Mouse (Mus musculus) limb, embryonic 14.5 days (tissue): ENCODE measurements around the gene Olfr693. TPM values are rescaled to one million over a fixed set of nuclear protein-coding genes. Genes with fewer than 3 reads are reported as not detected.

Experiments used
- ATAC-seq: fragments of 200-750 bp; cut with Nextera tagmentation; 2 replicates; pipeline ENCODE4 v1.8.0; 2017; ENCODE audit warnings: low read depth, moderate number of reproducible peaks, moderate TSS enrichment; ENCODE audit not compliant: low FRiP score
- DNase-seq: peaks from one replicate; pipeline ENCODE4 v3.0.0-alpha.2; 2015; ENCODE audit warnings: low spot score
- H3K27ac ChIP-seq: fragments of 300-500 bp; sonication (generic); replicated peaks from 2 replicates; pipeline ENCODE4 v1.5.1; 2014; ENCODE audit warnings: low read depth, mild to moderate bottlenecking, low read length, moderate library complexity, mixed read lengths
- H3K27me3 ChIP-seq: fragments of 300-500 bp; sonication (generic); 2 replicates; pipeline ENCODE4 v1.6.1; 2014; ENCODE audit warnings: low read length, mixed read lengths; ENCODE audit not compliant: control insufficient read depth, insufficient read depth
- H3K36me3 ChIP-seq: fragments of 300-500 bp; sonication (generic); 2 replicates; pipeline ENCODE4 v1.6.1; 2014; ENCODE audit warnings: mild to moderate bottlenecking, low read length, moderate library complexity, mixed read lengths; ENCODE audit not compliant: control insufficient read depth, insufficient read depth
- H3K4me1 ChIP-seq: fragments of 300-500 bp; sonication (generic); 2 replicates; pipeline ENCODE4 v1.6.1; 2014; ENCODE audit warnings: antibody characterized with exemption, low read length, mixed read lengths; ENCODE audit not compliant: control insufficient read depth, insufficient read depth
- H3K4me2 ChIP-seq: fragments of 300-500 bp; sonication (generic); replicated peaks from 2 replicates; pipeline ENCODE4 v1.6.1; 2014; ENCODE audit warnings: low read depth, mild to moderate bottlenecking, low read length, moderate library complexity; ENCODE audit not compliant: severe bottlenecking
- H3K4me3 ChIP-seq: fragments of 300-500 bp; sonication (generic); replicated peaks from 2 replicates; pipeline ENCODE4 v1.5.1; 2014; ENCODE audit warnings: low read length
- H3K9ac ChIP-seq: fragments of 300-500 bp; sonication (generic); 2 replicates; pipeline ENCODE4 v1.6.1; 2014; ENCODE audit warnings: mild to moderate bottlenecking, low read depth, low read length, moderate library complexity; ENCODE audit not compliant: severe bottlenecking
- H3K9me3 ChIP-seq: fragments of 300-500 bp; sonication (generic); 2 replicates; pipeline ENCODE4 v1.6.1; 2016; ENCODE audit warnings: low read length; ENCODE audit not compliant: control insufficient read depth
- POLR2A ChIP-seq: fragments of 200-500 bp; IDR thresholded peaks from 2 replicates; pipeline ENCODE4 v1.8.0; 2012; ENCODE audit warnings: inconsistent platforms, mild to moderate bottlenecking, moderate library complexity, borderline replicate concordance; ENCODE audit not compliant: insufficient read depth, insufficient read length; ENCODE audit errors: extremely low read depth
- WGBS: fragments of 180-500 bp; shearing (Covaris S2); extraction: QIAGEN DNeasy Blood & Tissue Kit; methylation state at CpG from one replicate; pipeline ENCODE4 v1.1.7; 2014; 5-methylcytosine and 5-hydroxymethylcytosine counted together
- polyA plus RNA-seq, 2 experiments: library from polyadenylated mRNA; depleted of rRNA in 1 of 2; stranded (reverse) in 1 of 2; unstranded in 1 of 2; fragments of >200 nt; fragmentation: Nextera tagmentation in 1 of 2; extraction: Ambion mirVana in 1 of 2; gene quantifications; 2 replicates each; pipeline versions ENCODE4 v1.2.1 to v1.2.3; 2012 to 2014

Olfr693 gene
- polyA plus RNA-seq, 2 experiments, result not detected

DNA sequence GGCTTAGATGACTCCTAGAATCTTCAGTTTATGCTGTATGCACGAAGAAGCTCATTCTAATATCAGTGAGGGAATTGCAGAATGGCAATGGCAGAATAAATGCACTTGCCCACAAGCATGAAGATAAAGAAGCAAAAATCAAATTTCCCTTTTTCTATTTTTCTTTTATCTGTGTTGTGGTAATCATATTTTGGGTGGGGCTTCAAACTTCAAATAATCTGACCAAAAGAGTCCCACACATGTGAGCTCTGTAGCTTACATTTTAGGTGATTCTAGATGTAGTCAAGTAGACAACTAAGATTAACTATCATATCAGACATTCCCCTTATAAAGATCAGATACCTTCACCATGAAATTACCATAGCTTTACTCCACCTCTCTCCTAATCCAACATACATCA lies 30.6 kb downstream of the Olfr693 start:
- no peaks in the 10 kb centered on the region for H3K36me3 ChIP-seq
- H3K9me3 ChIP-seq, result no peaks in the 10 kb centered on the region
- H3K4me3 ChIP-seq, result no peak overlapping the region
- 68% methylated on average over 1 of the region's 1 CpGs for WGBS
- no peak overlapping the region for H3K27ac ChIP-seq
- DNase-seq (no peak), ATAC-seq (no peak)
- no peaks in the 10 kb centered on the region for H3K4me1 ChIP-seq
- no peaks in the 10 kb centered on the region for H3K27me3 ChIP-seq
- TF ChIP-seq POLR2A, result no peak
- no peak overlapping the region for H3K4me2 ChIP-seq
- H3K9ac ChIP-seq, result no peak overlapping the region

DNA sequence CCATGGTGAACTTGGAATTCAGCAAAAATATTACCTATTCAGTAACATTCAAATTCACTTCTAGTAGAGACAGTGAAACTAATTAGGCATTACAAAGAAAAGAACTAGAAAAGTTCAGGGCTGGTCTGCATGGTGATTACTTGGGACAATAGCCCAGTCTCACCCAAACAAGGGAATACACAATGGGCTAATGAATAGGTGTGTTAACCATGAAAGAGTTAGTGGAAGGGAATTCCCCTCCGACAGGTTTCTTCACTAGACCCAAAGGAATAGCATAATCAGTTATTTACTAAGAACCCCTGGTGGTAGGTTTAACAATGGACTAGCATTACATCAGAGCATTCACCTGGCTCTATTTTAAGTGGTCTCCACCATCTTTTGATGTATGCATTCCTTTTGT lies 35.1 kb downstream of the Olfr693 start:
- WGBS, result 81% methylated on average over 1 of the region's 1 CpGs
- H3K27ac ChIP-seq, result no peak overlapping the region
- no peak overlapping the region for H3K9ac ChIP-seq
- TF ChIP-seq POLR2A, result no peak
- ATAC-seq (no peak), DNase-seq (no peak)
- H3K36me3 ChIP-seq, result no peaks in the 10 kb centered on the region
- no peaks in the 10 kb centered on the region for H3K4me1 ChIP-seq
- H3K9me3 ChIP-seq, result no peaks in the 10 kb centered on the region
- no peaks in the 10 kb centered on the region for H3K27me3 ChIP-seq
- no peak overlapping the region for H3K4me3 ChIP-seq
- H3K4me2 ChIP-seq, result no peak overlapping the region

- H3K4me1 ChIP-seq, result no peaks in the 10 kb centered on the region
- no peaks in the 10 kb centered on the region for H3K9me3 ChIP-seq
- 70% methylated on average over 3 of the region's 3 CpGs for WGBS
- no peaks in the 10 kb centered on the region for H3K27me3 ChIP-seq
- no peak for ATAC-seq
- no peaks in the 10 kb centered on the region for H3K36me3 ChIP-seq
- no peak overlapping the region for H3K9ac ChIP-seq
- no peak for DNase-seq
- no peak overlapping the region for H3K4me2 ChIP-seq
- no peak overlapping the region for H3K4me3 ChIP-seq
- no peak overlapping the region for H3K27ac ChIP-seq
- TF ChIP-seq POLR2A, result no peak
Observed at GRCm38 (mm10) chr7:106644222-106644870, 36.0 kb downstream of the Olfr693 start.

- no peak for TF ChIP-seq POLR2A
- H3K9ac ChIP-seq, result no peak overlapping the region
- H3K27ac ChIP-seq, result no peak overlapping the region
- H3K36me3 ChIP-seq, result no peaks in the 10 kb centered on the region
- ATAC-seq, result no peak
- WGBS, result 80% methylated on average over 1 of the region's 1 CpGs
- H3K4me3 ChIP-seq, result no peak overlapping the region
- no peaks in the 10 kb centered on the region for H3K9me3 ChIP-seq
- DNase-seq, result no peak
- H3K27me3 ChIP-seq, result no peaks in the 10 kb centered on the region
- H3K4me2 ChIP-seq, result no peak overlapping the region
- H3K4me1 ChIP-seq, result no peaks in the 10 kb centered on the region
Observed at GRCm38 (mm10) chr7:106640839-106641238, 39.5 kb downstream of the Olfr693 start.

- H3K9ac ChIP-seq, result no peak overlapping the region
- TF ChIP-seq POLR2A, result no peak
- H3K27me3 ChIP-seq, result no peaks in the 10 kb centered on the region
- no peak overlapping the region for H3K4me2 ChIP-seq
- WGBS, result 83% methylated on average over 4 of the region's 4 CpGs
- H3K36me3 ChIP-seq, result no peaks in the 10 kb centered on the region
- no peak overlapping the region for H3K27ac ChIP-seq
- ATAC-seq, result no peak
- H3K4me3 ChIP-seq, result no peak overlapping the region
- H3K4me1 ChIP-seq, result no peaks in the 10 kb centered on the region
- no peaks in the 10 kb centered on the region for H3K9me3 ChIP-seq
- no peak for DNase-seq
Observed at GRCm38 (mm10) chr7:106635560-106635959, 44.8 kb downstream of the Olfr693 start.

Other genes starting within 250 kb of the Olfr693 start
- gene Olfr694, start 11.2 kb upstream of the Olfr693 start, polyA plus RNA-seq (2012; rRNA removed), result not detected in 2 replicates
- gene Olfr694, start 11.2 kb upstream of the Olfr693 start, polyA plus RNA-seq (2014; fragmentation: Nextera tagmentation; extraction: Ambion mirVana), result not detected in 2 replicates
- gene Olfr695, start 35.8 kb upstream of the Olfr693 start, polyA plus RNA-seq (2012; rRNA removed), result not detected in 2 replicates
- not detected in 2 replicates for gene Olfr695, start 35.8 kb upstream of the Olfr693 start, polyA plus RNA-seq (2014; fragmentation: Nextera tagmentation; extraction: Ambion mirVana)
- gene Olfr697, start 61.9 kb upstream of the Olfr693 start, polyA plus RNA-seq (2012; rRNA removed), result not detected in 2 replicates
- gene Olfr697, start 61.9 kb upstream of the Olfr693 start, polyA plus RNA-seq (2014; fragmentation: Nextera tagmentation; extraction: Ambion mirVana), result not detected in 2 replicates
- not detected in 2 replicates for gene Olfr698, start 74.8 kb upstream of the Olfr693 start, polyA plus RNA-seq (2012; rRNA removed)
- gene Olfr698, start 74.8 kb upstream of the Olfr693 start, polyA plus RNA-seq (2014; fragmentation: Nextera tagmentation; extraction: Ambion mirVana), result not detected in 2 replicates
- gene Olfr699, start 112.6 kb upstream of the Olfr693 start, polyA plus RNA-seq (2012; rRNA removed), result not detected in 2 replicates
- gene Olfr699, start 112.6 kb upstream of the Olfr693 start, polyA plus RNA-seq (2014; fragmentation: Nextera tagmentation; extraction: Ambion mirVana), result not detected in 2 replicates
- not detected in 2 replicates for gene Olfr700, start 128.2 kb upstream of the Olfr693 start, polyA plus RNA-seq (2012; rRNA removed)
- not detected in 2 replicates for gene Olfr700, start 128.2 kb upstream of the Olfr693 start, polyA plus RNA-seq (2014; fragmentation: Nextera tagmentation; extraction: Ambion mirVana)
- 0.13 TPM in 1 of 2 replicates, not detected in the other for gene Olfr701, start 133.5 kb upstream of the Olfr693 start, polyA plus RNA-seq (2012; rRNA removed)
- not detected in 2 replicates for gene Olfr701, start 133.5 kb upstream of the Olfr693 start, polyA plus RNA-seq (2014; fragmentation: Nextera tagmentation; extraction: Ambion mirVana)
- not detected in 2 replicates for gene Olfr702, start 153.3 kb upstream of the Olfr693 start, polyA plus RNA-seq (2012; rRNA removed)
- gene Olfr702, start 153.3 kb upstream of the Olfr693 start, polyA plus RNA-seq (2014; fragmentation: Nextera tagmentation; extraction: Ambion mirVana), result not detected in 2 replicates
- gene Olfr703, start 162.8 kb upstream of the Olfr693 start, polyA plus RNA-seq (2012; rRNA removed), result not detected in 2 replicates
- gene Olfr703, start 162.8 kb upstream of the Olfr693 start, polyA plus RNA-seq (2014; fragmentation: Nextera tagmentation; extraction: Ambion mirVana), result not detected in 2 replicates
- not detected in 2 replicates for gene Olfr704, start 182.6 kb upstream of the Olfr693 start, polyA plus RNA-seq (2012; rRNA removed)
- not detected in 2 replicates for gene Olfr704, start 182.6 kb upstream of the Olfr693 start, polyA plus RNA-seq (2014; fragmentation: Nextera tagmentation; extraction: Ambion mirVana)
- not detected in 2 replicates for gene Olfr705, start 196.3 kb upstream of the Olfr693 start, polyA plus RNA-seq (2012; rRNA removed)
- not detected in 2 replicates for gene Olfr705, start 196.3 kb upstream of the Olfr693 start, polyA plus RNA-seq (2014; fragmentation: Nextera tagmentation; extraction: Ambion mirVana)
- not detected in 2 replicates for gene Olfr706, start 207.6 kb upstream of the Olfr693 start, polyA plus RNA-seq (2012; rRNA removed)
- gene Olfr706, start 207.6 kb upstream of the Olfr693 start, polyA plus RNA-seq (2014; fragmentation: Nextera tagmentation; extraction: Ambion mirVana), result not detected in 2 replicates
- gene Olfr707, start 220.7 kb upstream of the Olfr693 start, polyA plus RNA-seq (2012; rRNA removed), result not detected in 2 replicates
- gene Olfr707, start 220.7 kb upstream of the Olfr693 start, polyA plus RNA-seq (2014; fragmentation: Nextera tagmentation; extraction: Ambion mirVana), result not detected in 2 replicates
- not detected in 2 replicates for gene Olfr1532-ps1, start 227.4 kb upstream of the Olfr693 start, polyA plus RNA-seq (2012; rRNA removed)
- not detected in 2 replicates for gene Olfr1532-ps1, start 227.4 kb upstream of the Olfr693 start, polyA plus RNA-seq (2014; fragmentation: Nextera tagmentation; extraction: Ambion mirVana)